Mouse (Mus musculus) small intestine, adult 2 months (tissue): Measurements from ENCODE around the gene Rnf5.

Source experiments
- CTCF ChIP-seq: fragments of 200-500 bp; IDR thresholded peaks from 2 replicates; pipeline ENCODE4 v1.5.1; 2012; ENCODE audit warnings: low read depth, mild to moderate bottlenecking, control low read depth, inconsistent platforms, low read length, moderate library complexity, mixed read lengths; ENCODE audit not compliant: insufficient replicate concordance, insufficient read length; ENCODE audit errors: extremely low read depth
- POLR2A ChIP-seq: fragments of 200-500 bp; IDR thresholded peaks from 2 replicates; pipeline ENCODE4 v1.6.1; 2012; ENCODE audit warnings: low read depth, mild to moderate bottlenecking, control low read depth, inconsistent platforms, low read length, moderate library complexity

- TF ChIP-seq CTCF (no peak), POLR2A (no peak)
Observed at GRCm38 (mm10) chr17:34559116-34559515, 44.4 kb downstream of the Rnf5 start.
